Mouse (Mus musculus) spleen, postnatal 0 days (tissue): ENCODE results near the gene Gria4. TPM values are rescaled to one million over a fixed set of nuclear protein-coding genes. Genes with fewer than 3 reads are reported as not detected.

Experiments used
- polyA plus RNA-seq: library from polyadenylated mRNA; unstranded; fragments of >200 nt; fragmentation: Nextera tagmentation; extraction: Ambion mirVana; gene quantifications from 2 replicates; pipeline ENCODE4 v1.2.1, GENCODE M21; 2015

The Gria4 gene
- 0.06 and 0.08 TPM in 2 replicates for polyA plus RNA-seq

GRCm38 (mm10) chr9:4795544-4796288 is at the start of gene Gria4:
Gria4 (minus strand) TSS chr9:4796234.

GRCm38 (mm10) chr9:4375828-4376639 is 420.0 kb downstream of the Gria4 start, which contains the start of gene Msantd4:
Msantd4 (plus strand) TSS chr9:4376562.

